Mouse (Mus musculus): ENCODE results near the gene Tmem238. TPM values are rescaled to one million over a fixed set of nuclear protein-coding genes. Genes with fewer than 3 reads are reported as not detected.

Gene Tmem238
- total and polyA plus RNA-seq, 3 experiments, result 5.5 to 12.3 (median 9.8) TPM

DNA sequence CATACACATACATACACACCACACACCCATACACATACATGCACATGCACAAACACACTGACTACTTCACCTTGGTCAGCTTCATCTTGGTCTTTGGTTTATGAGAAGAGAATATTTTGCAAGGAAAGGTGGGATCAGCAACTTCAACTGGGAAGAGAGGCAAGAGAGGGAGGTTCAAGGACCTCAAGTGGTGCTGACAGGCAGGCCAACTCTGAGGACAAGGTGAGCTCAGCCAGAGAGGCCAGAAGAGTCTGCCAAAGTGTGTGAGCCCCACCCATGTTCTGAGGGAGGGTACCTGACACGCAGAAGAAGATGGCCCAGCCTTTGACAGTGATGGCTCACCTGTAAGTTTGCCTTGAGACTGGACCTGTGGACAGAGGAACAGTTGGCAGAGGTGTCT is 29.8 kb downstream of the Tmem238 start:
- Histone ChIP-seq H3K4me1 (ENCODE audit: control insufficient read depth in 1 of 2, insufficient read depth in 2 of 2) (no peaks in the 10 kb centered on the region; a peak in 1 of 4 replicates), H3K4me3 (replicated peaks in 1 of 3; ENCODE audit: low read depth in 2 of 3, low read length in 2 of 3, poor library complexity in 1 of 3) (no peak overlapping the region), H3K9ac (ENCODE audit: insufficient read depth, low read depth) (no peak overlapping the region), H3K27ac (ENCODE audit: insufficient read depth, low read depth) (no peak overlapping the region), H3K9me3 (replicated peaks; ENCODE audit: low read length) (no peaks in the 10 kb centered on the region), H3K79me2 (replicated peaks; ENCODE audit: control insufficient read depth, extremely low read depth, insufficient read depth, poor library complexity, severe bottlenecking) (no peaks in the 10 kb centered on the region), H3K27me3 (replicated peaks) (peaks cover 2% of the 10 kb centered on the region), H3K36me3 (replicated peaks in 1 of 2; ENCODE audit: control insufficient read depth in 1 of 2, insufficient read depth in 1 of 2, low read length in 1 of 2) (no peaks in the 10 kb centered on the region), H3K4me2 (ENCODE audit: insufficient read depth, low read depth, poor library complexity, severe bottlenecking) (no peak overlapping the region)
- DNase-seq (ENCODE audit: extremely low read depth), result no peak
- dilution Hi-C loops (cut with MboI; ENCODE audit: extremely low pct_ligation_motif_present, extremely low pct_unique_long_range_greater_than_20kb, low sequenced_read_pairs) (no loop called here), in situ Hi-C loops (cut with MboI; ENCODE audit: low pct_ligation_motif_present, low pct_unique_long_range_greater_than_20kb, low sequenced_read_pairs) (no loop called here)
- no peak for TF ChIP-seq GABPA (IDR thresholded peaks at IDR 0.05; ENCODE audit: insufficient replicate concordance, low read depth, low read length)
- no peak for TF ChIP-seq PAX5 (IDR thresholded peaks at IDR 0.05; ENCODE audit: low read length)
- no peak for TF ChIP-seq JUND (conservative IDR thresholded peaks at IDR 0.05; ENCODE audit: low read depth, low read length)
- TF ChIP-seq KAT2A (IDR thresholded peaks at IDR 0.05; ENCODE audit: insufficient replicate concordance, low read length), result no peak
- TF ChIP-seq JUN (IDR thresholded peaks at IDR 0.05; ENCODE audit: insufficient read depth, low read depth, low read length), result no peak
- no peak for TF ChIP-seq NRF1 (IDR thresholded peaks at IDR 0.05; ENCODE audit: low read depth, low read length)

DNA sequence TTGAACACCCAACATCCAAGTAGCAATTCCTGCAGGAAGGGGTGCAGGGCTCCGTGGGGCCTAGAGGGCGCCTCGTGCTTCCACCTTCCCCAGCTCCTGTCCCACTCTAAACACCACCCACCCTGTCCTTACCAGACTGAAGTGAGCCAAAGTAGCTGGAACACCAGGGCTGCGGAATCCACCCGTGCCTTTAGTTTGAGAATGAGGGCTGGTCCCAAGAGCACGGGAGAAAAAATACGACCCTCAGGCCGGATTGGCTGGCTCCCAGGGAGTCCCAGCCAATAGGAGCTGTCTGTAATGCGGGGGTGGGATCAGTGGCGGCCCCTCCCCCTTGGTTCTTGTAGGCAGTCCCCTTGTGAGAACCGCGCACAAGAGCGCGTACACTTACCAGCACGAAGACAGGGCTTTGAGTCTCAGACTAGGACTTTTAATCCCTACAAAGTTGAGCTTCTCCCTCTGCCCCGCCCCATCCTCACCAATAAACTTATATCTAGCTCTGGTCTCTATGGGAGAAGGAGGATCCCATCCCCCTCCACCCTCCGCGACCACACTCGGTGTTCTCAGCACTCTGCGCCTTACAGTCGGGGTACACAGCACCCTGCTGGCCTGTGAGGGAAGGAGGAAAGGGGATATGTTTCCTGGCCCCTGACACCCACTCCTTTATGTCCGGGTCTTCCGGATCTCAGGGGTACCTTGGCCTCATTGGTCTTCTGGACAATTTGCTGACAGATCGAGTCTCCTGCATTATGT is 36.5 kb downstream of the Tmem238 start, which contains the start of gene Cox6b2:
Gene Cox6b2 (minus strand): TSS at position 274 of the 750 bp plus-strand sequence.
- no peak within 1 kb of the TSS for H3K27ac ChIP-seq (ENCODE audit: insufficient read depth, low read depth)

DNA sequence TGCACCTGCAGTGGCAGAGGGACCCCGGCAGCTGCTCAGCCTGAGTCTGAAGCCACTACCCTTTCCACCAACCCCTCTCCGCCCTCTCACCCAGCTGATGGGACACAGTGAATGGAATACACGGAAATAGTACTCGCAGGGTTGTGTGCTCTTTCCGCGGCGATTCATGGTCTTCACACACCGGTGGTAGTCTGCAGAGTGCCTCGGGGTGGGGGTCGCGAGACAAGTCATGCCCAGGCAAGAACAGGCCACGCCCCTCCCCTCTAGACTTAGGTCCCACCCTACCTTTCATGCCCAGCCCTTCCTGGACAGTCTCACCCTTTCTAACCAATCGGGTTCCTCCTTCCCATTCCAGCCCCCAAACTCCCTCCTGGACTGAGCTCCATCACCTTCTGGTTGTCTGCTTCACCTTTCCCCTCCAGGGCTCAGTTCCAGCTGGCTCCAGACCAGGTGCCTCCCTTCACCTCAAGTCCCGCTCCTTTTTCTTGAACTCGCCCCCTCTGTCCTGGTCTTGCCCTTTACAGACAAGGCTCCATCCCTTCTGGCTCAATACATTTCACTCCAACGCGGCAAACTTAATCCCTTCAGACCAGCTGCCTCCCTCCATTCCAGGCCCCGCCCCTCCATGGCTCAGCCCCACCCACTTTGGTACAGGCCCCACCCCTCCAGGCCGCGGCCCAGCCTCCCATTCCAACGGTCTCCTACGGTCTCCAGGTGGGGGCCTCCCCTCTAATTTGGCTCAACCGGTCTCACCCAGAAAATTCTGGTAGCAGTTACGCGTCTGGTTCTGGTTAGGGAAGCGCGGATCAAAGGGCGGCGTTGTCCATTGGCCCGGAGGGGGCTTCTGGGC is 37.3 kb downstream of the Tmem238 start:
- no peaks in the 10 kb centered on the region for H3K79me2 ChIP-seq (replicated peaks; ENCODE audit: control insufficient read depth, extremely low read depth, insufficient read depth, poor library complexity, severe bottlenecking)
- no peak overlapping the region for H3K9ac ChIP-seq (ENCODE audit: insufficient read depth, low read depth)
- in situ Hi-C loops (cut with MboI; ENCODE audit: low pct_ligation_motif_present, low pct_unique_long_range_greater_than_20kb, low sequenced_read_pairs), result no loop called here
- no peak for DNase-seq (ENCODE audit: extremely low read depth)
- peaks cover 0 to 37% of the 10 kb centered on the region in 2 experiments for H3K36me3 ChIP-seq (replicated peaks in 1 of 2; ENCODE audit: control insufficient read depth in 1 of 2, insufficient read depth in 1 of 2, low read length in 1 of 2)
- H3K9me3 ChIP-seq (replicated peaks; ENCODE audit: low read length), result no peaks in the 10 kb centered on the region
- no peaks in the 10 kb centered on the region for H3K27me3 ChIP-seq (replicated peaks)
- no peak overlapping the region for H3K4me2 ChIP-seq (ENCODE audit: insufficient read depth, low read depth, poor library complexity, severe bottlenecking)
- no peak overlapping the region for H3K27ac ChIP-seq (ENCODE audit: insufficient read depth, low read depth)
- 0 out of 4 replicates have a peak, but pooled peaks cover 0 to 4% of the 10 kb centered on the region in 2 experiments for H3K4me1 ChIP-seq (ENCODE audit: control insufficient read depth in 1 of 2, insufficient read depth in 2 of 2)
- TF ChIP-seq SMC3 (IDR thresholded peaks at IDR 0.05; ENCODE audit: low read depth, low read length) (no peak), JUN (IDR thresholded peaks at IDR 0.05; ENCODE audit: insufficient read depth, low read depth, low read length) (no peak), JUND (conservative IDR thresholded peaks at IDR 0.05; ENCODE audit: low read depth, low read length) (no peak), USF2 (conservative IDR thresholded peaks at IDR 0.05; ENCODE audit: low read depth, low read length) (no peak), UBTF (IDR thresholded peaks at IDR 0.05; ENCODE audit: low read depth, low read length) (no peak), BHLHE40 (IDR thresholded peaks at IDR 0.05; ENCODE audit: low read depth, low read length) (no peak), TCF12 (IDR thresholded peaks at IDR 0.05; ENCODE audit: low read depth, low read length) (no peak), MAZ (IDR thresholded peaks at IDR 0.05; ENCODE audit: low read depth, low read length) (no peak), CHD1 (IDR thresholded peaks at IDR 0.05; ENCODE audit: low read depth, low read length) (no peak), NRF1 (IDR thresholded peaks at IDR 0.05; ENCODE audit: low read depth, low read length) (no peak), KAT2A (IDR thresholded peaks at IDR 0.05; ENCODE audit: insufficient replicate concordance, low read length) (no peak), MXI1 (IDR thresholded peaks at IDR 0.05; ENCODE audit: low read depth, low read length) (no peak), RCOR1 (conservative IDR thresholded peaks at IDR 0.05; ENCODE audit: low read depth, low read length) (no peak), RAD21 (IDR thresholded peaks at IDR 0.05; ENCODE audit: low read depth, low read length) (no peak), ZNF384 (IDR thresholded peaks at IDR 0.05; ENCODE audit: low read depth, low read length) (no peak), TBP (conservative IDR thresholded peaks at IDR 0.05; ENCODE audit: low read depth, low read length) (no peak), ELF1 (IDR thresholded peaks at IDR 0.05; ENCODE audit: low read depth, low read length) (no peak)
- dilution Hi-C loops (cut with MboI; ENCODE audit: extremely low pct_ligation_motif_present, extremely low pct_unique_long_range_greater_than_20kb, low sequenced_read_pairs), result no loop called here
- H3K4me3 ChIP-seq (replicated peaks in 1 of 3; ENCODE audit: low read depth in 2 of 3, low read length in 2 of 3, poor library complexity in 1 of 3), result no peak overlapping the region

More for the DNA sequence above, 36.5 kb downstream of the Tmem238 start, which contains the start of gene Cox6b2:
- no peak for TF ChIP-seq GABPA (IDR thresholded peaks at IDR 0.05; ENCODE audit: insufficient replicate concordance, low read depth, low read length)
- no peak for TF ChIP-seq ZC3H11A (IDR thresholded peaks at IDR 0.05; ENCODE audit: low read depth, low read length)
- TF ChIP-seq TCF12 (IDR thresholded peaks at IDR 0.05; ENCODE audit: low read depth, low read length), result no peak
- Histone ChIP-seq H3K79me2 (replicated peaks; ENCODE audit: control insufficient read depth, extremely low read depth, insufficient read depth, poor library complexity, severe bottlenecking) (no peaks in the 10 kb centered on the region), H3K9ac (ENCODE audit: insufficient read depth, low read depth) (no peak within 1 kb of the TSS), H3K36me3 (replicated peaks in 1 of 2; ENCODE audit: control insufficient read depth in 1 of 2, insufficient read depth in 1 of 2, low read length in 1 of 2) (peaks cover 0 to 30% of the 10 kb centered on the region in 2 experiments), H3K27me3 (replicated peaks) (no peaks in the 10 kb centered on the region), H3K9me3 (replicated peaks; ENCODE audit: low read length) (no peaks in the 10 kb centered on the region), H3K4me2 (ENCODE audit: insufficient read depth, low read depth, poor library complexity, severe bottlenecking) (no peak within 1 kb of the TSS), H3K4me3 (replicated peaks in 1 of 3; ENCODE audit: low read depth in 2 of 3, low read length in 2 of 3, poor library complexity in 1 of 3) (no peak within 1 kb of the TSS), H3K4me1 (ENCODE audit: control insufficient read depth in 1 of 2, insufficient read depth in 2 of 2) (0 out of 4 replicates have a peak, but pooled peaks cover 0 to 4% of the 10 kb centered on the region in 2 experiments)
- dilution Hi-C loops (cut with MboI; ENCODE audit: extremely low pct_ligation_motif_present, extremely low pct_unique_long_range_greater_than_20kb, low sequenced_read_pairs), result no loop called here
- DNase-seq (ENCODE audit: extremely low read depth), result no peak
- in situ Hi-C loops (cut with MboI; ENCODE audit: low pct_ligation_motif_present, low pct_unique_long_range_greater_than_20kb, low sequenced_read_pairs), result no loop called here

All from CH12.LX (cell line).